Mouse (Mus musculus): ENCODE results near the gene Gm8300. TPM values are rescaled to one million over a fixed set of nuclear protein-coding genes. Genes with fewer than 3 reads are reported as not detected.
"Not testable (repeated sequence)": the region's sequence is repeated elsewhere in the genome, so short reads cannot be mapped to it uniquely, and the experiment has no call there.

Gm8300 gene
- not detected for total RNA-seq (2021)
- long read RNA-seq, experiment 1: 0 reads
- long read RNA-seq, experiment 2: 0 reads

GRCm38 (mm10) chr12:87514016-87514415 is at the start of gene Gm8300:
TSS of gene Gm8300 (plus strand) at chr12:87514316.
- not testable (repeated sequence) for DNase-seq (ENCODE audit: low spot score in 2 of 2)

DNA sequence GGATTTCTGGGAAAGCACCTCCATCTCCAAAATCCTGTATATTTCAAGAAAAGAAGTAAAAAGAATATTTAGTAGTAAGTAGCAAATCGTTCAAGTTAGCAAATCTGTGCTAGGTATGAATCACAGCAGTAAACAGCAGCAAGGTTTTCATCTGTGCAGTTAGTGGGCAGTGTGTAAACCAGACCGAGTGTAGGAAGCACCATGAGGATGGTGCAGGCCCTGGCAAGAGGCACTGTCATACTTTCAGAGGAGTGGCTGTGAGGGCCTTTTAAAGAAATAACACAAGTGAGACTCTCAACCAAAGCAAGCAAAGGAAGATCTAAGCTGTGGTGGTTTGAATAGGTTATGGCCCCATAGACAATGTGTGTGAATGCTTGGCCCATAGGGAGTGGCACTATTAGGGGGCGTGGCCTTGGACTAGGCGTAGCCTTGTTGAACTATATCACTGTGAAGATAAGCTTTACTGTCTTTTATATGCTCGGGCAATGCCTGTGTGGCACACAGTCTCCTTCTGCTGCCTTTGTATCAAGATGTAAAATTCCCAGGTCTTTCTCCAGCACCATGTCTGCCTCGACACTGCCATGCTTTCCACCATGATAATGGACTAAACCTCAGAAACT is 49.3 kb upstream of the Gm8300 start:
- no peak overlapping the region for H3K4me3 ChIP-seq
- no peak overlapping the region for H3K27ac ChIP-seq
- DNase-seq (ENCODE audit: low spot score in 2 of 2): no peak
- TF ChIP-seq CTCF (conservative IDR thresholded peaks at IDR 0.05): no peak

More at GRCm38 (mm10) chr12:87514016-87514415, at the start of gene Gm8300:
- H3K27ac ChIP-seq, H3K4me3 ChIP-seq: not testable (repeated sequence)

- peak overlapping the region; percentile 7; the same call in 1 of the 2 replicates for H3K27ac ChIP-seq
- H3K4me3 ChIP-seq: peak overlapping the region; percentile 82
- no peak for TF ChIP-seq CTCF (conservative IDR thresholded peaks at IDR 0.05)
- DNase-seq (ENCODE audit: low spot score in 2 of 2): no peak
These were observed 43.6 kb upstream of the Gm8300 start for GRCm38 (mm10) chr12:87470263-87471136.

DNA sequence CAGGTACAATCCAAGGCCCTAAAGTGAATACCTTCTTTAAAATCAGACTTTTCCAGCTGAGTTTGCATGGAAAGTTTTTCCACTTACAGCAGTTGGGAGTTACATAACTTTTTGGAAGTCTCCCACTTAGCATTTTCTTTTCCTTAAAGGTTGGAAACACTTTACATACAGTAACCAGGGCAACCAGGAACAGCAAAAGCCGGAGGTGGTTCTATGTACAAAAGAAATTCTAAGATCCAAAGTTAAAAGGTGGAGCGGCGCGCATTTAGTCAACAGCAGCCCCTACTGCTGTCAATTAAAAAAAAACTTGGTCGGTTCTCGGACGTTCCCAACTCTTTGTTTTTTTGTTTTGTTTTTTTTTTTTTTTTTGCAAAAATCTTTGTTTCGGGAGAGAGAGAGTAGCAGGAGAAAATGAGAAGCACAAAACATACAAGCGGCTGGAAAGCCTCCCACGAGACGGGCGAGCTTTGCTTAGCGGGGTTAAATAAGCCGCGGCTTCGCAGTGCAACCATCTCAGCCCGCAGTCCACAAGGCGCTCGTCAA is 42.6 kb upstream of the Gm8300 start:
- Histone ChIP-seq H3K4me3 (peak overlapping the region; percentile 82), H3K27ac (peak overlapping the region; percentile 93)
- no peak for TF ChIP-seq CTCF (conservative IDR thresholded peaks at IDR 0.05)
- peak in 1 of 2 experiments; percentile 26 for DNase-seq (ENCODE audit: low spot score in 2 of 2)

- Histone ChIP-seq H3K4me3 (peak within 1 kb of the TSS; percentile 82), H3K27ac (peak within 1 kb of the TSS; percentile 93)
- TF ChIP-seq CTCF (conservative IDR thresholded peaks at IDR 0.05): no peak
- DNase-seq (ENCODE audit: low spot score in 2 of 2): peak; percentile 96 to 97
These were observed 41.9 kb upstream of the Gm8300 start, which contains the start of gene Snw1 for GRCm38 (mm10) chr12:87471964-87472786. TSS of gene Snw1 (minus strand) at chr12:87472274.

GRCm38 (mm10) chr12:87474756-87475155 is 39.4 kb upstream of the Gm8300 start:
- DNase-seq (ENCODE audit: low spot score in 2 of 2): no peak
- TF ChIP-seq CTCF (conservative IDR thresholded peaks at IDR 0.05): no peak
- Histone ChIP-seq H3K27ac (no peak overlapping the region), H3K4me3 (no peak overlapping the region)

DNA sequence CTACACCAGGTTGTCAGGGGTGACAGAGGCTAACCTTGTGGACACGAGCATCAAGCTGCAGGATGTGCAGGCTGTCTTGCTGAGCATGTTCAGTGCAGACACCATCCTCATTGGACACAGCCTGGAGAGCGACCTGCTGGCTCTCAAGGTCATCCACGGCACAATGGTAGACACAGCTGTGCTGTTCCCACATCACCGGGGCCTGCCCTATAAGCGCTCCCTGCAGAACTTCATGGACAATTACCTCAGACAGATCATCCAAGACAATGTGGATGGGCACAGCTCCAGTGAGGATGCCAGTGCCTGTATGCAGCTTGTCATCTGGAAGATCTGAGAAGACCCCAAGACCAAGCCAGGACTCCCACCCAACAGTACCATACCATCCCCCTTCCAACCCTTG is 31.6 kb upstream of the Gm8300 start:
- not testable (repeated sequence) for DNase-seq (ENCODE audit: low spot score in 2 of 2); H3K4me3 ChIP-seq; H3K27ac ChIP-seq

GRCm38 (mm10) chr12:87488683-87489082 is 25.4 kb upstream of the Gm8300 start:
- DNase-seq (ENCODE audit: low spot score in 2 of 2); H3K4me3 ChIP-seq; H3K27ac ChIP-seq: not testable (repeated sequence)

- H3K4me3 ChIP-seq; DNase-seq (ENCODE audit: low spot score in 2 of 2); H3K27ac ChIP-seq: not testable (repeated sequence)
These were observed 19.7 kb upstream of the Gm8300 start, which contains the start of gene Gm5788 for GRCm38 (mm10) chr12:87494421-87494820. TSS of gene Gm5788 (plus strand) at chr12:87494721.

GRCm38 (mm10) chr12:87519616-87520015 is 5.5 kb downstream of the Gm8300 start:
- H3K4me3 ChIP-seq; DNase-seq (ENCODE audit: low spot score in 2 of 2); H3K27ac ChIP-seq: not testable (repeated sequence)

DNA sequence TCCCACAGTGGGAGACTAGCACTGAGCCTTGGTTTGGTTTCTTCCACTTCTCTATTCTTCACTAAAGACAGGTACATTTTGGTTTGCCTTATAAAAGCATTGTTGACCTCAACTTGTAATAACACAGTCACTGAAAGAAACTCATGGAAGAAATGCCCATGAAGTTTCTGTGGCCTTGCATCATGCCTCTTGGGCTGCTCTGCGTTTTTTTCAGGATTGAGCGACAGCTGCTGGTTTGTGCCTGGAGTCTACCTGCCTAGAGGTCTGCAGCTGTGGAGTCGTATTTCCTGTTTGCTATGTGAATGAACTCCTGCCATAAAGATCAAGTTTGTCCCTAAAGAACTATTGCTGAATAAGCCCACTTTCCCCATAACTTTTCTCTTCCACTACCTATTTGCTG is 29.8 kb downstream of the Gm8300 start:
- H3K4me3 ChIP-seq: no peak overlapping the region
- TF ChIP-seq CTCF (conservative IDR thresholded peaks at IDR 0.05): no peak
- no peak for DNase-seq (ENCODE audit: low spot score in 2 of 2)
- no peak overlapping the region for H3K27ac ChIP-seq

GRCm38 (mm10) chr12:87550628-87551027 is 36.5 kb downstream of the Gm8300 start:
- not testable (repeated sequence) for H3K4me3 ChIP-seq; DNase-seq (ENCODE audit: low spot score in 2 of 2); H3K27ac ChIP-seq

Other genes with a start within 250 kb of the Gm8300 start
- gene Vipas39, start 248.1 kb upstream of the Gm8300 start, total RNA-seq (2021): 10 to 100 TPM; 58.2 to 64.0 TPM
- gene Ahsa1, start 247.8 kb upstream of the Gm8300 start, total RNA-seq (2021): 100 to 1,000 TPM; 174 to 176 TPM
- under 1 TPM; 0.32 to 0.33 TPM for gene Ism2, start 214.6 kb upstream of the Gm8300 start, total RNA-seq (2021)
- gene Sptlc2, start 126.0 kb upstream of the Gm8300 start, total RNA-seq (2021): 10 to 100 TPM; 26.0 to 33.8 TPM
- 100 to 1,000 TPM in 1 of 2 experiments, 10 to 100 TPM in 1; 92.6 to 101 TPM for gene Slirp, start 70.4 kb upstream of the Gm8300 start, total RNA-seq (2021)
- gene Alkbh1, start 70.3 kb upstream of the Gm8300 start, total RNA-seq (2021): 10 to 100 TPM; 18.1 to 18.6 TPM
- gene Snw1, start 42.0 kb upstream of the Gm8300 start, total RNA-seq (2021): 10 to 100 TPM; 61.3 to 69.2 TPM
- not detected for gene Gm5788, start 19.6 kb upstream of the Gm8300 start, total RNA-seq (2021)
- not detected for gene Oog1, start 88.4 kb downstream of the Gm8300 start, total RNA-seq (2021)
- not detected for gene Gm4027, start 104.6 kb downstream of the Gm8300 start, total RNA-seq (2021)
- not detected for gene Gm16381, start 130.3 kb downstream of the Gm8300 start, total RNA-seq (2021)

Measured in layer of hippocampus, adult 2 months (tissue).